Mouse (Mus musculus): ENCODE data around the gene Smox. TPM values are rescaled to one million over a fixed set of nuclear protein-coding genes. Genes with fewer than 3 reads are reported as not detected.
A peak's percentile ranks its signal among the peaks of the same experiment; 100 is the strongest.

The Smox gene
- polyA plus RNA-seq, 1 experiment from 2014 or later, result 35.1 TPM

- WGBS (ENCODE audit: missing documents), result 2% methylated on average over 37 of the region's 45 CpGs
- Histone ChIP-seq H3K79me2 (ENCODE audit: inconsistent target) (no peaks in the 10 kb centered on the region), H3K4me3 (ENCODE audit: inconsistent target) (peak overlapping the region; percentile 6; the same call in 1 of the 2 replicates), H3K27ac (no peak overlapping the region), H3K36me3 (ENCODE audit: inconsistent target) (no peaks in the 10 kb centered on the region)
These were observed 54.4 kb downstream of the Smox start for GRCm38 (mm10) chr2:131545386-131546307.

- no peaks in the 10 kb centered on the region for H3K36me3 ChIP-seq (ENCODE audit: inconsistent target)
- no peak overlapping the region for H3K27ac ChIP-seq
- no peaks in the 10 kb centered on the region for H3K79me2 ChIP-seq (ENCODE audit: inconsistent target)
- H3K4me3 ChIP-seq (ENCODE audit: inconsistent target), result no peak overlapping the region
- WGBS (ENCODE audit: missing documents), result 5% methylated on average over 26 of the region's 27 CpGs
These were observed 55.0 kb downstream of the Smox start for GRCm38 (mm10) chr2:131546308-131546700.

- Histone ChIP-seq H3K36me3 (ENCODE audit: inconsistent target) (no peaks in the 10 kb centered on the region), H3K4me3 (ENCODE audit: inconsistent target) (no peak overlapping the region), H3K27ac (no peak overlapping the region), H3K79me2 (ENCODE audit: inconsistent target) (no peaks in the 10 kb centered on the region)
- WGBS (ENCODE audit: missing documents), result 11% methylated on average over 19 of the region's 19 CpGs
These were observed 55.6 kb downstream of the Smox start for GRCm38 (mm10) chr2:131546745-131547408.

- no peak overlapping the region for H3K27ac ChIP-seq
- H3K36me3 ChIP-seq (ENCODE audit: inconsistent target), result no peaks in the 10 kb centered on the region
- WGBS (ENCODE audit: missing documents), result 54% methylated on average over 2 of the region's 2 CpGs
- no peaks in the 10 kb centered on the region for H3K79me2 ChIP-seq (ENCODE audit: inconsistent target)
- no peak overlapping the region for H3K4me3 ChIP-seq (ENCODE audit: inconsistent target)
These were observed 57.0 kb downstream of the Smox start for GRCm38 (mm10) chr2:131548330-131548729.

- 78% methylated on average over 5 of the region's 5 CpGs for WGBS (ENCODE audit: missing documents)
- Histone ChIP-seq H3K4me3 (ENCODE audit: inconsistent target) (no peak overlapping the region), H3K27ac (no peak overlapping the region), H3K36me3 (ENCODE audit: inconsistent target) (no peaks in the 10 kb centered on the region), H3K79me2 (ENCODE audit: inconsistent target) (no peaks in the 10 kb centered on the region)
These were observed 57.8 kb downstream of the Smox start for GRCm38 (mm10) chr2:131549090-131549489.

GRCm38 (mm10) chr2:131550474-131550873 is 59.2 kb downstream of the Smox start:
- Histone ChIP-seq H3K79me2 (ENCODE audit: inconsistent target) (no peaks in the 10 kb centered on the region), H3K36me3 (ENCODE audit: inconsistent target) (no peaks in the 10 kb centered on the region), H3K4me3 (ENCODE audit: inconsistent target) (no peak overlapping the region), H3K27ac (no peak overlapping the region)
- WGBS (ENCODE audit: missing documents), result 75% methylated on average over 2 of the region's 2 CpGs

GRCm38 (mm10) chr2:131550906-131551305 is 59.6 kb downstream of the Smox start:
- H3K4me3 ChIP-seq (ENCODE audit: inconsistent target), result no peak overlapping the region
- no peak overlapping the region for H3K27ac ChIP-seq
- 90% methylated on average over 2 of the region's 2 CpGs for WGBS (ENCODE audit: missing documents)
- H3K36me3 ChIP-seq (ENCODE audit: inconsistent target), result no peaks in the 10 kb centered on the region
- H3K79me2 ChIP-seq (ENCODE audit: inconsistent target), result no peaks in the 10 kb centered on the region

GRCm38 (mm10) chr2:131551701-131552620 is 60.7 kb downstream of the Smox start:
- H3K36me3 ChIP-seq (ENCODE audit: inconsistent target), result no peaks in the 10 kb centered on the region
- no peak overlapping the region for H3K4me3 ChIP-seq (ENCODE audit: inconsistent target)
- 51% methylated on average over 7 of the region's 7 CpGs for WGBS (ENCODE audit: missing documents)

GRCm38 (mm10) chr2:131552736-131553400 is 61.6 kb downstream of the Smox start:
- WGBS (ENCODE audit: missing documents), result 23% methylated on average over 9 of the region's 9 CpGs
- no peaks in the 10 kb centered on the region for H3K36me3 ChIP-seq (ENCODE audit: inconsistent target)
- no peak overlapping the region for H3K27ac ChIP-seq
- no peaks in the 10 kb centered on the region for H3K79me2 ChIP-seq (ENCODE audit: inconsistent target)
- H3K4me3 ChIP-seq (ENCODE audit: inconsistent target), result no peak overlapping the region

More at GRCm38 (mm10) chr2:131551701-131552620, 60.7 kb downstream of the Smox start:
- H3K79me2 ChIP-seq (ENCODE audit: inconsistent target), result no peaks in the 10 kb centered on the region
- no peak overlapping the region for H3K27ac ChIP-seq

- no peaks in the 10 kb centered on the region for H3K36me3 ChIP-seq (ENCODE audit: inconsistent target)
- no peak overlapping the region for H3K27ac ChIP-seq
- H3K4me3 ChIP-seq (ENCODE audit: inconsistent target), result no peak overlapping the region
- 76% methylated on average over 2 of the region's 2 CpGs for WGBS (ENCODE audit: missing documents)
- H3K79me2 ChIP-seq (ENCODE audit: inconsistent target), result no peaks in the 10 kb centered on the region
These were observed 66.6 kb downstream of the Smox start for GRCm38 (mm10) chr2:131557896-131558295.

GRCm38 (mm10) chr2:131560205-131560919 is 69.1 kb downstream of the Smox start:
- WGBS (ENCODE audit: missing documents), result 63% methylated on average over 2 of the region's 2 CpGs
- no peak overlapping the region for H3K4me3 ChIP-seq (ENCODE audit: inconsistent target)
- no peaks in the 10 kb centered on the region for H3K36me3 ChIP-seq (ENCODE audit: inconsistent target)
- H3K27ac ChIP-seq, result no peak overlapping the region
- H3K79me2 ChIP-seq (ENCODE audit: inconsistent target), result no peaks in the 10 kb centered on the region

GRCm38 (mm10) chr2:131561344-131561870 is 70.1 kb downstream of the Smox start:
- no peak overlapping the region for H3K4me3 ChIP-seq (ENCODE audit: inconsistent target)
- H3K27ac ChIP-seq, result no peak overlapping the region
- H3K79me2 ChIP-seq (ENCODE audit: inconsistent target), result no peaks in the 10 kb centered on the region
- H3K36me3 ChIP-seq (ENCODE audit: inconsistent target), result no peaks in the 10 kb centered on the region
- WGBS (ENCODE audit: missing documents), result 15% methylated on average over 33 of the region's 33 CpGs

GRCm38 (mm10) chr2:131561891-131562585 is 70.7 kb downstream of the Smox start, which contains the start of gene Adra1d:
Gene Adra1d (minus strand): TSS chr2:131562283.
- 5% methylated on average over 70 of the region's 82 CpGs for WGBS (ENCODE audit: missing documents)
- H3K27ac ChIP-seq, result no peak within 1 kb of the TSS
- H3K4me3 ChIP-seq (ENCODE audit: inconsistent target), result no peak within 1 kb of the TSS
- H3K36me3 ChIP-seq (ENCODE audit: inconsistent target), result no peaks in the 10 kb centered on the region
- no peaks in the 10 kb centered on the region for H3K79me2 ChIP-seq (ENCODE audit: inconsistent target)

Measured in macrophage (primary cell).